Mouse (Mus musculus) erythroblast, embryonic 14.5 days (primary cell): Measurements from ENCODE around the gene Fbxo42.
"Not testable (repeated sequence)": the region's sequence is repeated elsewhere in the genome, so short reads cannot be mapped to it uniquely, and the experiment has no call there.

ENCODE experiments used
- GATA1 ChIP-seq: IDR thresholded peaks from 2 replicates; pipeline ENCODE4 v1.6.1; 2012; ENCODE audit warnings: low read length, inconsistent platforms, mixed read lengths
- TAL1 ChIP-seq: IDR thresholded peaks from 3 replicates; pipeline ENCODE4 v1.6.1; 2012; ENCODE audit warnings: low read length, inconsistent platforms, mixed read lengths

GRCm38 (mm10) chr4:141137740-141138139, 10.0 kb upstream of the Fbxo42 start:
- TF ChIP-seq GATA1, TAL1: not testable (repeated sequence)
